Mouse (Mus musculus): ENCODE results near the gene Anxa1.

Gene Anxa1

DNA sequence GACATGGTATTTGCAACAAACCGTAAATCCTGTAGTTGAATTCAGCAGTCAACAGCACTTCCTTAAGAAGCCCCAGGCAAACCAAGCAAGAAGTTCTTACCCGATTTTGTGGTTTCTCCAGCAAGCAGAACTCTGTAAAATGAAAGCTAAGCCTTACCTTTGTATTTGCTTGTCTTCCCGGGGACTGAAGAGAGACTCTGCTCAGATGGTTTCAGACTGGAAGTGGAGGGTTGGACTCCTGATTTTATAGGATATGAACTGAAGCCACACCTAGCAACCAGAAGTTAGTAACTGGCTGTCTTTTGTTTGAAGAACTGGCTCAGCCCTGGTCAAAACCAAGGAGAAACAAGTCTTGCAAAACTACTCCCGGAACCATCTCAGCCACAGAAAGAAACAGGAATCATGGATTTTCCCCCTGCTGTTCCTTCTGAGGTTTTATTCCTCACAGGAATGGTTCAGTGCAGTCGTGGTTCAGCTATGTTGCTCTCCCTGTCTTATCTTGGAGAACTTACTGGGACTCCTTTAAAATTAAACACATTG, at the start of gene Anxa1:
Anxa1 (minus strand) TSS at position 490 of the 540 bp plus-strand sequence.
- peak; percentile 30 for DNase-seq

DNA sequence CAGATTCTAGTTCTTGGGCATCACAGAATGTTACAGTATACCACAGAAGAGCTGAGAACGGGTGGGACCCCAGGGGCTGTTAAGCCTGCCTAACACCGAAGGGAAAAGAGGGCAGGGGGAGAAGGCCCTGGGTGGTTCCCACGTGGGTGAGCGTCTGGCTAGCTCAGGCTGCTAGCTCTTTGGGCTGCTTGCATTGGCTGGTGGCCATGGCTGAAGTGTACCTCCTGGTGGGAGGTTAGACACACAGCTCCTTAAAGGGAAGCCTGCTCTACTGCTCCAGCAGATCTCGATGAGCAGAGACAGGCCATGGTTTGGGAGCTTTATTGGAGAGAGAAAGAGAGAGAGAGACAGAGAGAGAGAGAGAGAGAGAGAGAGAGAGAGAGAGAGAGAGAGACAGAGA, 46.3 kb upstream of the Anxa1 start:
- DNase-seq, result no peak

DNA sequence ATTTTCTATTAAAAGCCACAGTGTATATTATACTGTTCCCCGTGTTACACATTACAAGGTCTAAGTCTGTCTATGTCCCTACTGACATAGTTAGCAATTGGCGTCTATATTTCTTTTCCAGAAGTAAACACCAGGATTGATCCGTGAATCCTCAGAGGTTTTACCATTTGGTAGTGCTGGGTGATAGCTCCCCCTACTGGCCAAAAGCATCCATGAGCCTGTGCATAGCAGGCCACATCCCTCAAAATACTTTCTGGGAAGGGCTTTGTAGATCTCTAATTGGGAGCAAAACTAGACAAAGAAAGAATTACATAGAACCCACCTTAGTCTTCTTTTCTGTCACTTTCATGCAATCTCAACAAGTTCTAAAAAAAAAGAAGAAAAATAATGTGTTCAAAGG, 43.8 kb upstream of the Anxa1 start:
- DNase-seq, result peak; percentile 65

DNA sequence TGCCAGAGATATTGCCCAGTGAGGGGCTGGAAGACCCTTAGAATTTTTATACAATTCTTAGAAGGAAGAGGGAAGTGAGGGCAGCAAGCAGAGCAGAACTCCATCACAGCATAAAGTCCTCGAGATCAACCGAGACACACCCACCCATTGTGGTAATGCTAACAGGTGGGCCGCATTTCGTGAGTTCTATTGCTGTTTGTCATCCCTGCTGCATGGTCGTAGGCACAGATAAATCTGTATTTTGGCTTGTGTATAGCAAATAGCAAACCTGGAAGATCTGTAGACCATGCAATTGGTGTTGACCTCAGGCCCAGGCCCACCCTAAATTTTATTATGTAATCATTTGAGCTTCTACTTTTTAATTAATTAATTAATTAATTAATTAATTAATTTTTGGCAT, 43.2 kb upstream of the Anxa1 start:
- no peak for DNase-seq

GRCm38 (mm10) chr19:20426443-20427161, 35.9 kb upstream of the Anxa1 start:
- no peak for DNase-seq

DNA sequence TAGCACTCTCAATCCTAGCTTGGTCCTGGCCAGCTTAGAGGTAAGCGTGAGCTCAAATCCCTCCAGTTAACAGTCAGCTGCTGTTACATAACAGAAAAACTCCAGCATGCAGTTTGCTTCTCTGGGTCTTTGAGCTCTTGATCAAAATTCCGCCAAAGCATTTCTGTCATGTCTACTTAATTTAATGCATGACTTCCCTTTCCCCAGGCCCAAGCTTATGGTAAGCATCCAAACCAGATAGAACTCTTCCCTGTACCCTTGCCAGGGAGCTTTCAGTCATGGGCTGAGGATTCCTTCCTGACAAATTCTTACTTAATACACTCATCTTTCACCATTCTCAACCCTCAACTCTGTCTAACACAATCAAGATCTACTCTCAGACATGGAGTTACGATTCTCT, 20.5 kb upstream of the Anxa1 start:
- DNase-seq, result no peak

DNA sequence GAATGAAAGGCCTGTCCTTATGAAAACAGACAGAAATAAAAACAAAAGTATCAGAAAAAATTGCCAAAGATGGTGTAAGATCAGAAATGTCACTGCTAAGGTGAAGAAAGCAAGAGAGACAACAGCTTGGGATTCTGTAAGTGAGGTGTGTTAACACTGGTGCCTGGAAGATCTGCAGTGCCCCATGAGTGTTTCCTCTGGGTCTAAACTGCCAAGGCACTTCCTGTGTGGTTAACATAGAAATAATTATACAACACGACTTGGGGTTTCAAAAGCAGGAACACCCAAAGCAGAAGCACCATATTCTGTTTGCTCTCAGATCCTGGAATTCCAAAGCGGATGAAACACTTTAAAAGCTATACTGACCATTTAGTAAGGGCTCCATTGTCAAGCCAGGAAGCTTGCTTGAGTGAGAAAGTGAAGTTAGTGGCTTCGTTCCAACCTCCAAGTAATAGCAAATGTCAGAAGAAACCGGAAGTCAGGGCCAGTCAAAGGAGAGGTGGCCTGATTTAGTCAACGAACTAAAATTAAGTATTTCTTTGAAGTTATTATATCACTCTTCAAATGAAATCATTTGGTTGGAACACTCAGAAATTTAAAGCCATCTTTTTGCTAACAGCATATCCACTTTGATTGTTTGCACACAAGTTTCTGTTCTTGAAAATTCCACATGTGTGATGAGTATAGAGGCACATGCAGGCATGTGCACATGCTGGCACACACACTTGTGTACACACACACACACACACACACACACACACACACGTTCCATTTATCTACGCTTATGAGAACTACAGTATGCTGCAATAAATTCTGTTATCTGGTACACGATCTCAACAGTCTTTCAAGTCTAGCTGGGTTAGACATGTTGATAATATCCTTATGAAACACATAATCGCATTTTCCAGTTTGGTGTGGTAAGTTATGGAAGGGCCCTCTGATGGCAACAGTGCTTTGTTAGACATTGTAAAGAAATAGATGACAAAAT, 19.1 kb upstream of the Anxa1 start:
- no peak for DNase-seq

DNA sequence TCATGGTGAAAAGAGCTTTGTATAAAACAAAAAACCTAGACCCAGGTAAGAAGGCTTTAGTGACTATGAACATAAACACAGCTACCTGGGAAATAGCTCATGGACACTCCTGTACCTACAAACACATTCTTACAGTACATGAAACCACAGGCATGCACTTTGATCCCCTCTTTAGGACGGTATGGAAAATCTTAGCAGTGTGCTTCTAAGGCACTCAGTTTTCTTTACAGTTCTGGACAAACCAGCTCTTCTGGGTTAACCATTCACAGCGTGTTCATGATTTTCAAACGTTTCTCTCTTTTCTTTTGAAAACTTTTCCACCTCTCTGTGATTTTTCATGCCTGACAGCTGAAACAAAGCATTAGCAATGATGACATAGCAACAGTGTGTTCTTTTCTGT, 15.7 kb upstream of the Anxa1 start:
- no peak for DNase-seq

- DNase-seq, result no peak
Measured at GRCm38 (mm10) chr19:20405015-20405414, 14.3 kb upstream of the Anxa1 start.

- DNase-seq, result no peak
Measured at GRCm38 (mm10) chr19:20403740-20404139, 13.0 kb upstream of the Anxa1 start.

- no peak for DNase-seq
Measured at GRCm38 (mm10) chr19:20403219-20403618, 12.5 kb upstream of the Anxa1 start.

GRCm38 (mm10) chr19:20402516-20403200, 11.9 kb upstream of the Anxa1 start:
- no peak for DNase-seq

DNA sequence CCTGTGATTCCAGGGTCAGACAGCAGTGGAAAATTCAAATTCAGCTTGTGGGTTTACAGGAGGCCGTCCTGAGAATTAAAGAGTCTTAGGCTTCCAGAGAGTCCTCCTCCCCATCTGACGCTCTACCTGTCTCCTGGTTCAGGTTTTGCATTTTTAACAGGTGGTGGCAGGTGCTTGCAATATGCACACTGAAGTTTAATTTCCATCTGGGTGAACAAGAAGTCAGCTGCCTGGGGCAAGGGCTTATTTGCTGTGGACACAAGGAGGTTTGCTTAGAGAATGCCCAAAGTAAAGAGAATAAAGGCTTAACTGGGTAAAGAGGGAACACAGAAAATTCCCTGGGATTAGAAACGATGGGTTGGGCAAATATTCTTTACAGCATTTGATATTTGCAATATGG, 11.2 kb upstream of the Anxa1 start:
- DNase-seq, result no peak

GRCm38 (mm10) chr19:20399187-20399586, 8.4 kb upstream of the Anxa1 start:
- no peak for DNase-seq

- DNase-seq, result no peak
Measured at GRCm38 (mm10) chr19:20397092-20397491, 6.3 kb upstream of the Anxa1 start.

DNA sequence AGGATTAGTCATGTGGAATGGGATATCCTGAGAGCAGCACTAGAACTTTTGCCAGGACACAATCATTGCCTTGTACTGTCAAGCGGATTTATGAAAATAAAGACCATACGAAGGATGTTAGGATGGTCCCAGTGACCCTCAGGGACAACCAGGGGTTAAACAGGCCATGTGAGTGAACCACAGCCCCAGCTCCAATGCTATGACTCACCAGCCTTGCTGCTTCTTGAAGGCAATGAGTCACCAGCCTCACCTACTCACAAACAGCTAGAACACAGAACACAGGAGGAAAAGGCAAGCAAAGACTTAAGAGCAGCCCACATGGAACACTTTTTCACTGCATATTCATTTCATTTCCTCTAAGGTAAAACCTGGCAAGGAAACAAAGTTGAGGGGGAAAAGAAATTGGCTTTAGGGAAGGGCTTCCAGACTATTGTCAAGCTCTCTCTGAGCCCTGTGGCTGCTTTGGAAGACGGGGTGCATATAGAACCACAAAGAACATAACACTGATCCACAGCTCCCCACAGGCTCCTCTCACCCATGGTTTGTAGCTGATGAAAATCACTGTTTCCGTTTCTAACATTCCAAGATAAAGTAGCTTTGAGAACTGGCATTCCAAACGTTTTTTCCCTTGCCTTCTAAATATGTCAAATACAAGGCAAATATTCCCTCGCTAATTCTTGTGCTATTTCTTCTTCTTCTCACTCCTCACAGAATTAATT, 3.0 kb upstream of the Anxa1 start:
- no peak for DNase-seq

DNA sequence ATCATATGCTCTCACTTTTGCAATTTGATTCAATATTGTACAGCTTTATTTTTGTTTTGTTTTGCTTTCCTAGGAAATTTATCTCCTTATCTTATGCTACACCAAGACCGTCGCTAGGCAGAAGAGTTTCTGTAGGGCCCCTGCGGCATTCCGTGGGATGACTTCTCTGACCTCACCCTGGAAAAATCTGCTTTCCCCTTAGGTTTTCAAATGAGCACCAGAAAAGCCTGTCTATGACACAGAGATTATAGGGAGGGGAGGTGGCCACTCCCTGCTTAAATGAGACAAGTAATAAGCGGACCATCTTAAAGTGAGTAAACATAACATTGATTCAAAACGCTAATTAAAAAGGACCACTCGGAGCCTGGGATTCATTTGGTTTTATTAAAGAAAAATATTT, 1.0 kb downstream of the Anxa1 start:
- no peak for DNase-seq

DNA sequence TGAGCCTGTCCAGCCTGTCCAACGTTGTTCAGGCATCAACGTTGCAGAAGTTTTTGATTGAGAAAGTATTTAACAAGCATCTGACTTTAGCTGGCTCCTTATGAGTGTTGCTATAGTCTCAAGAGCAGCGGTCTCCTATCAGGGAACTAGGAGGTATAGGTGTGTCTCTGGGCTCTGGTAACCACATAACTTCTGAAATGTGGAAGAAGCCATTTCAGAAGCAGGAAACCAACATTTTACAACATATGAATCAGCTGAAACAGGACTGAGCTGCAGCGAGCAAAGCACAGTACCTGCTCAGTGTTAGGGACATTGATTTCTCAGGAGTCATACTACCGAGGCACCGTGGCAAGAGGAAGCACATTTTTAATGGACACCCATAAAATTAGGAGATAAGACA, 1.5 kb downstream of the Anxa1 start:
- DNase-seq, result no peak

DNA sequence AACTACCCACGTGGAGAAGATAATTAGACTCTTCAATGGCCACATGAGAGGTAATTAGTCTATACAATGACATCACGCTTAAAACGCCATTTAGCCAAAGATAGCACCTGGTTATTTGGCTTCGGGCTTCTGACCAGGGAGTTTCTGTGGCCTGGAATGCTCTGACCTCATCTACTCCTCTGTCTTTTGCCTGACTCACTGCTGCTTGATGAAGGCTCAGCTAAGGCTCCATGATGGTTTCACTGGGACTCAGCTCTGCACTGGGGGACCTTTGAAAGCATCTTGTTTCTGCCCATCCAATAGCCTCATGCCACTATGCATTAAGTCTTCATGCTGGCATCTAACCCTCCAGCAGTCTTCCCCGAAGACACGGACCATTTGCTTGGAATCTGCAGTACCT, 2.5 kb downstream of the Anxa1 start:
- DNase-seq, result no peak

GRCm38 (mm10) chr19:20386296-20386695, 4.4 kb downstream of the Anxa1 start:
- DNase-seq, result no peak

DNA sequence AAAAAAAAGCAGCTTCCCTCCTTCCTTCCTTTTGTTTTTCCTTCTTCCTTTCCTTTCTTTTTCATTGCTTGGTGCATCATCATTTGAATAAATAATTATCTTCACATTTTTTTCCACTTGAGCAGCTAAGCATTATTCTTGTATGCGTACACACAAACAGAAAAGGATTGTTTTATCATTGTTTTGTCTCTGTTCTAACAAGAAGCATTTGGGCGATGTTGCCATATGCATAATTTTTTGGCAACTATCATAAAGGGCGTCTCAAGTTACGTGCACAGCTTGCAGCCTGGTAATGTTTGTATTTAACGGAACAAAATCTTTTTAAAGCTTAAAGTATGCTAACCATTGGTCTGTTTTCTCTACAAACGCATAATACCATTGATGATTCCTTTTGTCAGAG, 5.1 kb downstream of the Anxa1 start:
- DNase-seq, result no peak

DNA sequence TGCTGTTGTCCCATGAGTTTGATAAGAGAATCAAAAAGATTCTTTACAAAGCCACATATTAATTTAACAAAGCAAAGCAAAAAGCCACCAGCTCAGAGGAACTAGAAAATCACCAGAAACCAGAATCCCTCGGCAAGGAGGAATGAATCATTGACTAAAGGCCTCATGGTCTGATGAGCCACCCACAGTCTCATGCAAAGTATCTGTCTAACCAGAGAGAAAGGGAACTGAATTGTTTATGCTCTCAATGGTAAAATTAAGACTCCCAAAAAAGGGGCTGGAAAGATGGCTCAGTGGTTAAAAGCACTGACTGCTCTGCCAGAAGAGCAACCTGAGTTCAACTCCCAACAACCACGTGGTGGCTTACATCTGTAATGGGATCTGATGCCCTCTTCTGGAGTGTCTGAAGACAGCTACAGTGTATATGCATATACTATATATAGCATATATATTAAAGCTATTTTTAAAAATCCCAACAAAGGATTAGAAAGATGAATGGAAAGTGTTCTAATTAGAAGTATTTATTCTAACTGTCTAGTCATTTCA, 9.5 kb downstream of the Anxa1 start:
- no peak for DNase-seq
